Mouse (Mus musculus): Measurements from ENCODE around the gene Klhl24. TPM values are rescaled to one million over a fixed set of nuclear protein-coding genes. Genes with fewer than 3 reads are reported as not detected.

Klhl24 gene
- polyA plus RNA-seq, 3 experiments from 2014 or later = 26.4 to 33.1 (median 32.5) TPM

DNA sequence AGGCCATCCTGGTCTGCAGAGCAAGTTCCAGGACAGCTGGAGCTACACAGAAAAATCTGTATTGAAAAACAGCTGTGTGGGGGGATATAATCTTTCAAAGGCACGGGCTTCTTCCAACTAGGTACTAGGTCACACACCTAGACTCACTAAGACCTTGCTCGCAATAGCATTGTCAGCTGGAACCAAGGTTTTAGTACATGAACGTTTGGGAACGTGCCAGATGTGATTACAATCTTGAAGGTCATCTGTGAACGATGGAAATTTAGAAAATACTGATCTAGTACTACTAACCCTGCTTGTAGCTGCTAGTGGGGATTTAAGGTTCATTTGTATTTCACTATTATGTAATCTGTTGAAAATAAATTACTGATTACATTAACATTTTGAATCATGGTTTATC lies 54.6 kb downstream of the Klhl24 start:
- no peak for ATAC-seq

DNA sequence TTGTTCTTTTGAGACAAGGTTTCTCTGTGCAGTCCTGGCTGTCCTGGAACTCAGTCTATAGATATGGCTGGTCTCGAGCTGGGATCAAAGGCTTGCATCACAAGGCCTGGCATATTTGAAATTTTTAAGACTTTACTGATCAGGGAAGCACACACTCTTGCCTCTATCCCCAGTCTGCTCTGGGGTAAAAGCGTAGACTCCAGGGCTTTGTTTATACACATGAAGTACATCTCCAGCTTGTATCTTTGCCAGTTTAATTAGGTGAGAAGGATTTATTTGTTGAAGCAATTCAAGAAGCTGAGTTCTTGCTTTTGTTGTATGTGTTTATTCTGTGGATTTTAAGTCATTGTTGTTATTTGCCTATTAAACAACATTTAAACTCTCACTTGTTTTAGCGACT lies 56.4 kb downstream of the Klhl24 start:
- no peak for ATAC-seq

DNA sequence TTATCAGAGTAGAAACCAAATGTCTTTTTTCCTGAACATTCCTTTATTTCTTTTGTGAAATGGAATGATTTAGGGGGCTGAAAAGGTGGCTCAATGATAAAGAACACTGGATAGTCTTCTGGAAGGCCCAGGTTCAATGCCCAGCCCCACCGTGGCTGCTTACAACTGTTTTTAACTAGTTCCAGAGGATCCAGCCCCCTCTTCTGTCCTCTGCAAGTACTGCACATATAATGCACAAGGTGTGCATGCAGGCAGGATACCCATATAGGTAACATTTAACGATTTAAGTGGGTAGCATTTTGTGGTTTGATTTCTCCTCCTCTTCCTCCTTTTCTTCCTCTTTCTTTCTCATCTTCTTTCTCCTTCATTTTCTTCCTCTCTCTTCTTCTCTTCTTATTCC lies 62.8 kb downstream of the Klhl24 start:
- no peak for ATAC-seq

DNA sequence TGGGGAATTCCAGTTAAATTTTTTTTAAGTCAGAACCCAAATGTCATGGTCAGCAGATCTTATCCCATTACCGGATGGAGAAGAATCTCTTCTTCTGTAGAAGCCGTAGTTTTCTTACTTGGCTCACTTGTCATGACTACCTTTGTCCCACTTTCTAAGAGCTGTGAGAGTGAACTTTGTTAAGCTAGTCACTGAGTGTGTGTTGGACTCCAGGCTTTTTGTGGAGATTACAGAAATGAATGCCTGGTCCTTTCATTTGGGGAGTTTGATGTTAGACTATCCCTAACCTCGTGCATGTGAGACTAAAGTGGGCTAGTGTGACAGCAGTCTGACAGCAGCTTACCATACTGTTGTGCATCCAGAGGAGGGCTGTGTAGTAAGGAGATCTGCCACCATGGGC lies 71.7 kb downstream of the Klhl24 start:
- ATAC-seq = no peak

DNA sequence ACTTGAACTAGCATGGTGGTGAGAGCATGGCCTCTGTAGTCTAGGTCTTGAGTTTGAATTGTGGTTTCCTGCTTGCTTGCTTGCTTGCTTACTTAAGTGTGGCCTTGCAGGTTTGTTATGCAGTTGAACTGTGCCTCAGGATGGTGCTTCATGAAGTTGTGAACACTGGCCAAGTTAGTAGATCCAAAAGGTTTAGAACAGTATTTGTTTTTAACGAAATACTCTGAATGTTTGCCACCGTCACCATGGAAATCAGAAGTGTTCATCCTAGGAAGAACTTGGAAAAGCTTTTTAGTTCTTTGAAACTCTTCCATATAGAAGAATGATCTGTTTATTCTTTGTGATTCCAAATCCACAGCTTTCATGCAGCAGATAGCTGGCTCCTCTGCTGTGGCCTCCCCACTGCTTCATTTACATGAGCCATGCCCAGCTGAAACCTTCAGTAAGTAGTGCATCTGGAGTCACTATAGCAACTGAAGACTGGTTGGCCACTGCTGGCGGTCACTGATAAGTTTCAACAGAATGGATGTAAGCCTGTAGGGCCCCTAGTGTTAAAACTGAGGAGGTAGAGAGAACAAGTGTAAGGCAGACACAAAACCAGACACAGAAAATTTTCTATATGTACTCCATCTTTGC lies 72.2 kb downstream of the Klhl24 start:
- no peak for ATAC-seq

Other genes starting within 250 kb of the Klhl24 start
- gene Klhl6, start 114.5 kb upstream of the Klhl24 start, polyA plus RNA-seq (2017; shearing (Covaris generic)) = 100 to 1,000 TPM; 205 to 255 (median 211) TPM
- 10 to 100 TPM in 1 of 3 experiments, 1 to 10 TPM in 2; 6.1 to 11.9 (median 9.4) TPM for gene Yeats2, start 43.5 kb downstream of the Klhl24 start, polyA plus RNA-seq (2017; shearing (Covaris generic))
- under 1 TPM in 2 of 3 experiments, not detected in 1; 0.18 to 0.23 TPM for gene Map6d1, start 143.8 kb downstream of the Klhl24 start, polyA plus RNA-seq (2017; shearing (Covaris generic))
- 10 to 100 TPM; 77.6 to 82.2 (median 82.2) TPM for gene Parl, start 204.8 kb downstream of the Klhl24 start, polyA plus RNA-seq (2017; shearing (Covaris generic))
- not detected for gene Cyp2ab1, start 227.9 kb downstream of the Klhl24 start, polyA plus RNA-seq (2017; shearing (Covaris generic))

All from inflammation-experienced regulatory T-cells, adult 6 months (primary cell).